In the genomic region with DNA sequence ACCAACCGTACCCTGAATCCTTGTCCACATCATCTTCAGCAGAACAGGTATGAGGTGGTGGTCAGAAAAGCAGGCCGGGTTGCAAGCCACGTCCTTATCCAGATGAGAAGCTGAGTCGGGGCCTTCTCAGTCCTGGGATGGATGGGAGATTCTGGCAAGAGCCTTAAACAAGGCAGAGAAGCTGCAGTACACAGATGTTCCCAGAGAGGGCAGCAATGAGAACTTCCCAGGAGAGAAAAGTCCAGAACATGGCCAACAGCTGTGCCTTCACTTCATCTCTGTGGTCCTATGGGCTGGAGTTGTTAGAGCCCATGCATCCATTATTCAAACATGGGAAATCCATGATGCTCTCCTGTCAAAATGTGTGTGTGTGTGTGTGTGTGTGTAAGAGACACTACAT, we compare ENCODE assay signal across 8 mouse cellular contexts. TPM values are rescaled to one million over a fixed set of nuclear protein-coding genes. Genes with fewer than 3 reads are reported as not detected.
A peak's percentile ranks its signal among the peaks of the same experiment; 100 is the strongest.
DNase-seq lines count a peak whose midpoint lies in the region; ATAC-seq and TF ChIP-seq lines count a peak whose summit lies in the region.

No protein-coding gene starts in this region.

- no peaks in the 10 kb centered on the region; the same call in 1 of the 2 replicates for H3K4me1 ChIP-seq in heart, adult 2 months (ENCODE audit: control insufficient read depth, insufficient read depth, low read length)
- peaks cover 22% of the 10 kb centered on the region for H3K4me1 ChIP-seq in embryonic facial prominence, embryonic 10.5 days
- H3K4me1 ChIP-seq in stomach, postnatal 0 days (replicated peaks; ENCODE audit: control insufficient read depth, insufficient read depth): no peaks in the 10 kb centered on the region

- H3K27me3 ChIP-seq in heart, adult 2 months (ENCODE audit: control insufficient read depth, insufficient read depth, low read length): no peaks in the 10 kb centered on the region
- no peaks in the 10 kb centered on the region for H3K27me3 ChIP-seq in embryonic facial prominence, embryonic 10.5 days (replicated peaks; ENCODE audit: low read depth, poor library complexity, severe bottlenecking)
- H3K27me3 ChIP-seq in stomach, postnatal 0 days (ENCODE audit: control insufficient read depth, insufficient read depth, low read length): no peaks in the 10 kb centered on the region

- no peak overlapping the region for H3K9ac ChIP-seq in heart, adult 2 months (ENCODE audit: low read depth, low read length)
- H3K9ac ChIP-seq in stomach, postnatal 0 days (ENCODE audit: low read length): no peak overlapping the region

- 55% methylated on average over 4 of the region's 4 CpGs for whole genome bisulfite sequencing in heart, adult 2 months
- WGBS in embryonic facial prominence, embryonic 10.5 days: 79% methylated on average over 4 of the region's 4 CpGs
- WGBS in stomach, postnatal 0 days: 60% methylated on average over 4 of the region's 4 CpGs

- H3K4me3 ChIP-seq in heart, adult 2 months: no peak overlapping the region
- H3K4me3 ChIP-seq in embryonic facial prominence, embryonic 10.5 days: no peak overlapping the region
- no peak overlapping the region for H3K4me3 ChIP-seq in stomach, postnatal 0 days (ENCODE audit: low read depth, low read length)

- peak; percentile 76 for TF ChIP-seq CTCF in heart, adult 2 months (IDR thresholded peaks at IDR 0.05)
- TF ChIP-seq CTCF in stomach, postnatal 0 days (IDR thresholded peaks at IDR 0.05; ENCODE audit: low read depth): peak; percentile 77

- H3K9me3 ChIP-seq in embryonic facial prominence, embryonic 10.5 days: no peaks in the 10 kb centered on the region; the same call in 1 of the 2 replicates
- no peaks in the 10 kb centered on the region for H3K9me3 ChIP-seq in stomach, postnatal 0 days (ENCODE audit: control insufficient read depth, low read length)

- no peaks in the 10 kb centered on the region for H3K36me3 ChIP-seq in heart, adult 2 months (ENCODE audit: control insufficient read depth, insufficient read depth, low read length)
- H3K36me3 ChIP-seq in embryonic facial prominence, embryonic 10.5 days (replicated peaks): no peaks in the 10 kb centered on the region
- no peaks in the 10 kb centered on the region for H3K36me3 ChIP-seq in stomach, postnatal 0 days (ENCODE audit: control insufficient read depth, insufficient read depth, low read length)

- no peak overlapping the region for H3K27ac ChIP-seq in heart, adult 2 months
- no peak overlapping the region for H3K27ac ChIP-seq in embryonic facial prominence, embryonic 10.5 days (replicated peaks)
- no peak overlapping the region for H3K27ac ChIP-seq in stomach, postnatal 0 days (replicated peaks)

- intact Hi-C loops in heart, adult 2 months (cut with DNase I): loop anchor here (2.0 to 10.0 kb wide), 2 partner anchors 43 to 637 kb away; a partner anchor contains a TSS

- DNase-seq in heart, adult 2 months: peak; percentile 42 to 63
- DNase-seq in heart, adult 11 months: no peak
- peak; percentile 72 to 75 for DNase-seq in B cell, adult 2 months
- peak; percentile 40 for DNase-seq in adrenal gland, adult 2 months
- DNase-seq in embryonic facial prominence, embryonic 10.5 days (ENCODE audit: low spot score): peak; percentile 67
- DNase-seq in kidney, postnatal 4 days: peak; percentile 77 to 78
- peak; percentile 76 for DNase-seq in stomach, postnatal 0 days (ENCODE audit: low spot score)

- no peak for TF ChIP-seq POLR2A in heart, adult 2 months (IDR thresholded peaks at IDR 0.05; ENCODE audit: insufficient read depth, low read depth, low read length)

- no peak for TF ChIP-seq EP300 in heart, adult 2 months (IDR thresholded peaks at IDR 0.05; ENCODE audit: insufficient read depth, low read depth, low read length)
- no peak for TF ChIP-seq EP300 in stomach, postnatal 0 days (optimal IDR thresholded peaks at IDR 0.05)

- ATAC-seq in megakaryocyte-erythroid progenitor cell, adult 5-6 weeks (replicated peaks; ENCODE audit: low FRiP score, low TSS enrichment, poor library complexity, severe bottlenecking): peak; percentile 58
- ATAC-seq in stomach, postnatal 0 days (ENCODE audit: low FRiP score, low TSS enrichment): no peak

- H3K4me2 ChIP-seq in stomach, postnatal 0 days (replicated peaks; ENCODE audit: low read depth): no peak overlapping the region

- no peaks in the 10 kb centered on the region for H3K79me2 ChIP-seq in heart, adult 2 months (replicated peaks; ENCODE audit: control insufficient read depth, insufficient read depth, low read length)

RNA-seq across cellular contexts. Expression of a gene that starts 39.2 kb away (rescaled TPM):
- 1 to 10 TPM; 7.0 to 7.2 TPM for total RNA-seq in heart, adult 2 months (2021)
- polyA plus RNA-seq in heart, adult 2 months (2012; rRNA removed): 2.9 and 3.0 TPM in 2 replicates
- 10 to 100 TPM in 1 of 2 experiments, 1 to 10 TPM in 1; 5.2 to 18.6 TPM for total RNA-seq in adrenal gland, adult 2 months (2021)
- polyA plus RNA-seq in adrenal gland, adult 2 months (2012; rRNA removed): 7.9 and 8.2 TPM in 2 replicates
- polyA plus RNA-seq in embryonic facial prominence, embryonic 10.5 days (2016; fragmentation: Nextera tagmentation; extraction: Ambion mirVana): 8.2 and 10.1 TPM in 2 replicates
- total RNA-seq in megakaryocyte-erythroid progenitor cell, adult 5-6 weeks (2014; fragmentation: Nextera tagmentation): 5.4 and 8.5 TPM in 2 replicates
- 5.1 and 9.6 TPM in 2 replicates for total RNA-seq in megakaryocyte-erythroid progenitor cell, adult 5-6 weeks (2017)
- polyA plus RNA-seq in stomach, postnatal 0 days (2015; fragmentation: Nextera tagmentation; extraction: Ambion mirVana): 11.1 and 13.2 TPM in 2 replicates
